8 mouse cellular contexts compared by ENCODE assay signal in genomic region chr5:26006937-26007695, GRCm38 (mm10). TPM values are rescaled to one million over a fixed set of nuclear protein-coding genes. Genes with fewer than 3 reads are reported as not detected.
A peak's percentile ranks its signal among the peaks of the same experiment; 100 is the strongest.
DNase-seq lines count a peak whose midpoint lies in the region; ATAC-seq lines count a peak whose summit lies in the region.
"Not testable (repeated sequence)": the region's sequence is repeated elsewhere in the genome, so short reads cannot be mapped to it uniquely, and the experiment has no call there.
"Had no signal": no experiment of that assay in that cellular context is flagged by ENCODE, and none has a peak within 500 bp of the region (broad histone marks: within the 10 kb centered on the region; RNA-seq: fewer than 3 reads in every experiment).

No protein-coding gene starts in this region.

- not testable (repeated sequence) for H3K36me3 ChIP-seq in embryonic facial prominence, embryonic 10.5 days (replicated peaks); intestine, embryonic 14.5 days (ENCODE audit: control insufficient read depth, insufficient read depth, low read length)

- peak overlapping the region; percentile 47 for H3K4me2 ChIP-seq in intestine, embryonic 14.5 days (ENCODE audit: low read length)

- intact Hi-C loops in left cerebral cortex, postnatal 25 days (cut with DNase I), result not testable (repeated sequence)

- ATAC-seq in granulocyte monocyte progenitor cell, adult 5-6 weeks (replicated peaks; ENCODE audit: poor library complexity, severe bottlenecking), result peak; percentile 67
- ATAC-seq in intestine, embryonic 14.5 days (replicated peaks; ENCODE audit: low FRiP score, low TSS enrichment, low read depth), result peak; percentile 80
- ATAC-seq in megakaryocyte-erythroid progenitor cell, adult 5-6 weeks (replicated peaks; ENCODE audit: low FRiP score, low TSS enrichment, poor library complexity, severe bottlenecking), result peak; percentile 65; the same call in 1 of the 2 replicates

- peak overlapping the region; percentile 47 for H3K4me3 ChIP-seq in embryonic facial prominence, embryonic 10.5 days
- peak overlapping the region; percentile 19 for H3K4me3 ChIP-seq in intestine, embryonic 14.5 days (ENCODE audit: low read depth, low read length)

- WGBS in embryonic facial prominence, embryonic 10.5 days, result 17% methylated on average over 45 of the region's 45 CpGs
- WGBS in intestine, embryonic 14.5 days, result 17% methylated on average over 38 of the region's 45 CpGs

- H3K9me3 ChIP-seq in embryonic facial prominence, embryonic 10.5 days; intestine, embryonic 14.5 days (ENCODE audit: control insufficient read depth, low read length): not testable (repeated sequence)

- not testable (repeated sequence) for H3K27ac ChIP-seq in embryonic facial prominence, embryonic 10.5 days (replicated peaks); intestine, embryonic 14.5 days (ENCODE audit: low read depth)

- DNase-seq in adrenal gland, postnatal 36 days, result peak; percentile 37 to 49
- peak; percentile 64 for DNase-seq in embryonic facial prominence, embryonic 10.5 days (ENCODE audit: low spot score)
- peak; percentile 70 for DNase-seq in intestine, embryonic 14.5 days (ENCODE audit: low spot score)
- DNase-seq in left cerebral cortex, postnatal 25 days (ENCODE audit: low spot score in 2 of 2), result peak; percentile 7 to 17
- DNase-seq in right cerebral cortex, adult 18-20 months, result peak; percentile 10

- H3K27me3 ChIP-seq in embryonic facial prominence, embryonic 10.5 days (replicated peaks; ENCODE audit: low read depth, poor library complexity, severe bottlenecking), result peaks cover 16% of the 10 kb centered on the region
- not testable (repeated sequence) for H3K27me3 ChIP-seq in intestine, embryonic 14.5 days (replicated peaks; ENCODE audit: control insufficient read depth, insufficient read depth, low read length)

- H3K9ac ChIP-seq in intestine, embryonic 14.5 days (ENCODE audit: low read length), result not testable (repeated sequence)

- H3K4me1 ChIP-seq in embryonic facial prominence, embryonic 10.5 days; intestine, embryonic 14.5 days (replicated peaks; ENCODE audit: control insufficient read depth, insufficient read depth, low read length): not testable (repeated sequence)

RNA-seq across cellular contexts. Expression of gene Gm1979, which starts 2.5 kb away (rescaled TPM):
- total RNA-seq in adrenal gland, postnatal 36 days (2021), result not detected
- polyA plus RNA-seq in embryonic facial prominence, embryonic 10.5 days (2016; fragmentation: Nextera tagmentation; extraction: Ambion mirVana), result 0.09 TPM in 1 of 2 replicates, not detected in the other
- total RNA-seq in granulocyte monocyte progenitor cell, adult 5-6 weeks (2014; fragmentation: Nextera tagmentation), result not detected in 2 replicates
- not detected in 2 replicates for total RNA-seq in granulocyte monocyte progenitor cell, adult 5-6 weeks (2017)
- not detected in 2 replicates for polyA plus RNA-seq in intestine, embryonic 14.5 days (2014; fragmentation: Nextera tagmentation; extraction: Ambion mirVana)
- total RNA-seq in left cerebral cortex, postnatal 25 days (2021), result not detected
- not detected in 2 replicates for total RNA-seq in megakaryocyte-erythroid progenitor cell, adult 5-6 weeks (2014; fragmentation: Nextera tagmentation)
- total RNA-seq in megakaryocyte-erythroid progenitor cell, adult 5-6 weeks (2017), result not detected in 2 replicates
- polyA plus RNA-seq: gonadal fat pad, adult 2 months had no signal

RNA-seq across cellular contexts. Expression of gene Gm5862, which starts 15.6 kb away (rescaled TPM):
- total RNA-seq in adrenal gland, postnatal 36 days (2021), result not detected
- polyA plus RNA-seq in embryonic facial prominence, embryonic 10.5 days (2016; fragmentation: Nextera tagmentation; extraction: Ambion mirVana), result 0.09 TPM in 1 of 2 replicates, not detected in the other
- not detected in 2 replicates for total RNA-seq in granulocyte monocyte progenitor cell, adult 5-6 weeks (2014; fragmentation: Nextera tagmentation)
- not detected in 2 replicates for total RNA-seq in granulocyte monocyte progenitor cell, adult 5-6 weeks (2017)
- not detected in 2 replicates for polyA plus RNA-seq in intestine, embryonic 14.5 days (2014; fragmentation: Nextera tagmentation; extraction: Ambion mirVana)
- total RNA-seq in left cerebral cortex, postnatal 25 days (2021), result not detected
- not detected in 2 replicates for total RNA-seq in megakaryocyte-erythroid progenitor cell, adult 5-6 weeks (2014; fragmentation: Nextera tagmentation)
- not detected in 2 replicates for total RNA-seq in megakaryocyte-erythroid progenitor cell, adult 5-6 weeks (2017)
- polyA plus RNA-seq: gonadal fat pad, adult 2 months had no signal

RNA-seq across cellular contexts. Expression of gene Gm21698, which starts 18.7 kb away (rescaled TPM):
- total RNA-seq in adrenal gland, postnatal 36 days (2021), result not detected
- polyA plus RNA-seq in embryonic facial prominence, embryonic 10.5 days (2016; fragmentation: Nextera tagmentation; extraction: Ambion mirVana), result 0.09 and 0.12 TPM in 2 replicates
- total RNA-seq in granulocyte monocyte progenitor cell, adult 5-6 weeks (2014; fragmentation: Nextera tagmentation), result not detected in 2 replicates
- total RNA-seq in granulocyte monocyte progenitor cell, adult 5-6 weeks (2017), result not detected in 2 replicates
- polyA plus RNA-seq in intestine, embryonic 14.5 days (2014; fragmentation: Nextera tagmentation; extraction: Ambion mirVana), result 0.39 TPM in 1 of 2 replicates, not detected in the other
- not detected for total RNA-seq in left cerebral cortex, postnatal 25 days (2021)
- total RNA-seq in megakaryocyte-erythroid progenitor cell, adult 5-6 weeks (2014; fragmentation: Nextera tagmentation), result not detected in 2 replicates
- total RNA-seq in megakaryocyte-erythroid progenitor cell, adult 5-6 weeks (2017), result not detected in 2 replicates
- polyA plus RNA-seq: gonadal fat pad, adult 2 months had no signal

RNA-seq across cellular contexts. Expression of gene Speer4a, which starts 32.2 kb away (rescaled TPM):
- not detected for total RNA-seq in adrenal gland, postnatal 36 days (2021)
- polyA plus RNA-seq in embryonic facial prominence, embryonic 10.5 days (2016; fragmentation: Nextera tagmentation; extraction: Ambion mirVana), result 0.11 and 0.19 TPM in 2 replicates
- not detected in 2 replicates for total RNA-seq in granulocyte monocyte progenitor cell, adult 5-6 weeks (2014; fragmentation: Nextera tagmentation)
- total RNA-seq in granulocyte monocyte progenitor cell, adult 5-6 weeks (2017), result not detected in 2 replicates
- polyA plus RNA-seq in intestine, embryonic 14.5 days (2014; fragmentation: Nextera tagmentation; extraction: Ambion mirVana), result 0.09 and 0.20 TPM in 2 replicates
- total RNA-seq in left cerebral cortex, postnatal 25 days (2021), result not detected
- total RNA-seq in megakaryocyte-erythroid progenitor cell, adult 5-6 weeks (2014; fragmentation: Nextera tagmentation), result not detected in 2 replicates
- not detected in 2 replicates for total RNA-seq in megakaryocyte-erythroid progenitor cell, adult 5-6 weeks (2017)
- polyA plus RNA-seq: gonadal fat pad, adult 2 months had no signal

RNA-seq across cellular contexts. Expression of gene Gm21680, which starts 34.7 kb away (rescaled TPM):
- total RNA-seq in adrenal gland, postnatal 36 days (2021), result not detected
- polyA plus RNA-seq in embryonic facial prominence, embryonic 10.5 days (2016; fragmentation: Nextera tagmentation; extraction: Ambion mirVana), result 0.09 and 0.13 TPM in 2 replicates
- not detected in 2 replicates for total RNA-seq in granulocyte monocyte progenitor cell, adult 5-6 weeks (2014; fragmentation: Nextera tagmentation)
- not detected in 2 replicates for total RNA-seq in granulocyte monocyte progenitor cell, adult 5-6 weeks (2017)
- not detected in 2 replicates for polyA plus RNA-seq in intestine, embryonic 14.5 days (2014; fragmentation: Nextera tagmentation; extraction: Ambion mirVana)
- total RNA-seq in left cerebral cortex, postnatal 25 days (2021), result not detected
- total RNA-seq in megakaryocyte-erythroid progenitor cell, adult 5-6 weeks (2014; fragmentation: Nextera tagmentation), result not detected in 2 replicates
- not detected in 2 replicates for total RNA-seq in megakaryocyte-erythroid progenitor cell, adult 5-6 weeks (2017)
- polyA plus RNA-seq: gonadal fat pad, adult 2 months had no signal

Comparison
In these comparisons a context has a peak if more than half of its experiments do, and no peak if none do; other contexts are left out.
1. DNase-seq: peak in every context shown above with its lines; median percentile 70 in intestine, embryonic 14.5 days; 64 in embryonic facial prominence, embryonic 10.5 days; 43 in adrenal gland, postnatal 36 days; 12 in left cerebral cortex, postnatal 25 days; 10 in right cerebral cortex, adult 18-20 months.